Mouse (Mus musculus): ENCODE results near the gene Mipol1. TPM values are rescaled to one million over a fixed set of nuclear protein-coding genes. Genes with fewer than 3 reads are reported as not detected.
A peak's percentile ranks its signal among the peaks of the same experiment; 100 is the strongest.

Mipol1 gene
- polyA plus RNA-seq (2015; fragmentation: Nextera tagmentation; extraction: Ambion mirVana): 4.8 and 6.3 TPM in 2 replicates

DNA sequence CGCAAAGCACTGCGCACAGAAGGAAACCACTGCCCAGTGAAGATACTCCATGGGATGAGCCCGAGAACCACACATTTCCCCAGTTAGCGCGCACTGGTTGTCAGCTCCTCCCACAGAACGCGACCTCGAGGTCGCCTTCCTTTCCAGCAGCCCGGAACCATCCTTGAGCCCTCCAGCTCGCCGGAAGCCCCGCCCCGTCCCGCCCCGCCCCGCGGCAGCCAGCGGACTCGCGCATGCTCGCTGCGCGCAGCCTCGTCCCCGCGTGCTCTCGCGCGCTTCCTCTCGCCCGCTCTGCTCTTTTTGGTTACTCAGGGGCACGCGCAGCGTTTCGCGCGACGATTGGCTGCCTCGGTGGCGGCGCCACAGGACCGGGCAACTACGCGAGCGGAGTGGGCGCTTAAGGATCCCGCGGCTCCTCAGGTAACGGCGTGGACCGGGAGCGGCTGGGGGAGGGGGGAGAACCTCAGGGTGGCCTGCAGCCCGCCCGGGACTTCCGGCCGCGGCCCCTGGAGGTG lies at the start of gene Mipol1, which contains the start of gene Prps1l3:
TSS of gene Mipol1 (plus strand) at position 236 of the 515 bp plus-strand sequence.
TSS of gene Prps1l3 (plus strand) at position 221 of the 515 bp plus-strand sequence.
- Histone ChIP-seq H3K4me1 (replicated peaks) (peaks cover 15% of the 10 kb centered on the region), H3K4me2 (peak within 1 kb of the TSS; percentile 67), H3K4me3 (peak within 1 kb of the TSS; percentile 71), H3K9me3 (no peaks in the 10 kb centered on the region), H3K27ac (replicated peaks) (peak within 1 kb of the TSS; percentile 84), H3K27me3 (no peaks in the 10 kb centered on the region), H3K36me3 (no peaks in the 10 kb centered on the region), H3K9ac (peak within 1 kb of the TSS; percentile 85)
- ATAC-seq (ENCODE audit: low read depth): peak; percentile 98
- WGBS: under 1% methylated on average over 58 of the region's 58 CpGs

DNA sequence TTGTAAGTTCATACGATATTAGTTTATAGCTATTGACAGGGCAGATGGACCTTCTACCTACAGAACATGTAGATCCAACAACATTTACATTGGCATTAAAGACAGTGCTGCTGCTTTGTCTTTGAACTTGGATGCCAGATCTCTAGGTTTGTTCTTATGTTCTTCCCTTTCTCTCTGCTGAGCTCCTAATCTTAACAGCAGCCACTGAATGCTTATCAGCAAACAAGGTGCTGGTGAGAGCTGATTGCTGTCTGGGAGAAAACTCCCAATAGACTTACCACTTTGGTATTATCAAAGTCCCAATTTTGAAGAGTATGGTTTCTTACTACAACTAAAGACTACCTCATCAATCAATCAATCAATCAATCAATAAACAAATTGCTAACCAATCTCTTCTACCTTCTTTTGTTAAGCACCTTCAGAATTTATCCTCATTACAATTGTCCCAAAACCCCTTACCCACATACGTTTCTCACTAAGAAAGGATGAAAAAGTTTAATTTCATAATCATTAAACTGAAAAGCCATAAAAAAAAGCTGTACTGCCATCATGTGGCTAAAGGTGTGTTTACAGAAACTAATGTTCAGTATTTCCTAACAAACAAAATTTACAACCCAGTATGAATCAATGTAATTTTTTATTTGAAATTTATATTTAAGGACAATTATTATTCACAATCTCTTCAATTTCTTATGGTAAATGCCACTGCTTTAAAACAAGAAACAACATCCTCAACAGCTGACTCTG lies 45.7 kb upstream of the Mipol1 start:
- H3K4me1 ChIP-seq (replicated peaks): peaks cover 5% of the 10 kb centered on the region; the same call in 1 of the 2 replicates
- WGBS: 67% methylated on average over 2 of the region's 2 CpGs
- no peak overlapping the region for H3K9ac ChIP-seq
- no peaks in the 10 kb centered on the region for H3K9me3 ChIP-seq
- peaks cover 11% of the 10 kb centered on the region for H3K27me3 ChIP-seq
- no peak overlapping the region for H3K4me3 ChIP-seq
- ATAC-seq (ENCODE audit: low read depth): no peak
- no peak overlapping the region for H3K4me2 ChIP-seq
- H3K27ac ChIP-seq (replicated peaks): no peak overlapping the region
- no peaks in the 10 kb centered on the region for H3K36me3 ChIP-seq

DNA sequence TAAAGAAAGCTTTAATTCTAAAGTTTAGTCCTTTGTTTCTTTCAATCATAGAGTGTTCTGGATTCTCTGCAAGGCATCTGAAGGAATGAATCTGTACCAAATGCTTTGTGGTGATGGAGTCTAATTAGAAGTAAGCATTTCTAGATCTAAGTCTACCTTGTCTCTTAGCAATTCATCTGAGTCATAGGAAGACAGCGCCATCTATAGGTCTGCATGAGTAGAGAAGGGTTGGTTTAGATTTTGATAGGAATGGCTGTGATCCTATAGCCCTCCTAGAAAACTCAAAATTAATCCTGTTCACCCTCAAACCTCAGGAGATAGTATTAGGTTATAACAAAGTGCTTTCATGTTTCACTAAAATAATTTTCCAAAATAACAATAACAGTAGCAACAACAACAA lies 44.8 kb upstream of the Mipol1 start:
- Histone ChIP-seq H3K36me3 (no peaks in the 10 kb centered on the region), H3K27ac (replicated peaks) (no peak overlapping the region), H3K4me2 (no peak overlapping the region), H3K4me1 (replicated peaks) (no peaks in the 10 kb centered on the region), H3K4me3 (no peak overlapping the region), H3K9ac (no peak overlapping the region), H3K9me3 (no peaks in the 10 kb centered on the region), H3K27me3 (peaks cover 11% of the 10 kb centered on the region)
- WGBS: 0% methylated on average over 1 of the region's 1 CpGs
- ATAC-seq (ENCODE audit: low read depth): no peak

DNA sequence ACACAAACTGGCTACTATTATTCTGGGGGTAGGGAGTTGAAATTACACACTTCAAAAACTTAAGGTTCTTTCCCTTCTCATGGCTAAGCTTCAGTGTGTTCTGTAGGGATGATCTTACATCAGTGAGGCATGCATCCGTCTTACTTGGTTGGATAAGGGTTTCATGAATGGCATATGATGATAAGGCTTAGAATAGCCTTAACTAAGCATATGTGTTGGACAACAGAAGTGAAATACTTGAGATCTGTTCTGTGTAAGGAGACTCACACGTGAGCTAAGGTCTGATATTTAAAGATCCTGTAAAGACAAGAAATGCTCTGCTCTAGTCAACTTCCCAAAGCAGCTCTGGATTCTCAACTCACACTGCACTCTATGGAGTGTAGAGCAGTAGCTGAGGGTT lies 44.1 kb upstream of the Mipol1 start:
- 77% methylated on average over 2 of the region's 2 CpGs for WGBS
- ATAC-seq (ENCODE audit: low read depth): no peak
- Histone ChIP-seq H3K4me3 (no peak overlapping the region), H3K4me1 (replicated peaks) (no peaks in the 10 kb centered on the region), H3K27me3 (peaks cover 11% of the 10 kb centered on the region), H3K9me3 (no peaks in the 10 kb centered on the region), H3K9ac (no peak overlapping the region), H3K4me2 (no peak overlapping the region), H3K36me3 (no peaks in the 10 kb centered on the region), H3K27ac (replicated peaks) (no peak overlapping the region)

DNA sequence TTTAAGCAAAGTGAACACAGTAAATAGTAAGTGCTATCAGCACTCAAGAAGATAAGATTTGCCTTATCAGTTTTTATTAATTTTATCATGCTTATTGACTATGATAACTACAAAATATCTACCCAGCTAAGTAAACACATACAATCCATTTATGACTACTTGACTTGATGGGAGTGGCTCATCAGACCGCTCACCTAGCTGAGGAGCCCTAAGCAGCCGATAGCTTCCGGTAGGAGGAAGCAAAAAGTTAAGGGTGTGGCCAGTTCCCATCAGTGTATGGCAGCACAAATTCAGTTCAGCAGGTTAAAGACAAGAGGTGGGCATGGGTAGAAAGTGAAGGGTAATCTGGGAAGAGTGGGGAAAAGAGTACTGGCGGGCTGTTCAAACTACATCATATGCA lies 43.2 kb upstream of the Mipol1 start:
- Histone ChIP-seq H3K27me3 (peaks cover 11% of the 10 kb centered on the region), H3K4me2 (no peak overlapping the region), H3K9me3 (no peaks in the 10 kb centered on the region), H3K4me3 (no peak overlapping the region), H3K36me3 (no peaks in the 10 kb centered on the region), H3K4me1 (replicated peaks) (no peaks in the 10 kb centered on the region), H3K9ac (no peak overlapping the region), H3K27ac (replicated peaks) (no peak overlapping the region)
- 92% methylated on average over 4 of the region's 4 CpGs for WGBS
- ATAC-seq (ENCODE audit: low read depth): no peak

DNA sequence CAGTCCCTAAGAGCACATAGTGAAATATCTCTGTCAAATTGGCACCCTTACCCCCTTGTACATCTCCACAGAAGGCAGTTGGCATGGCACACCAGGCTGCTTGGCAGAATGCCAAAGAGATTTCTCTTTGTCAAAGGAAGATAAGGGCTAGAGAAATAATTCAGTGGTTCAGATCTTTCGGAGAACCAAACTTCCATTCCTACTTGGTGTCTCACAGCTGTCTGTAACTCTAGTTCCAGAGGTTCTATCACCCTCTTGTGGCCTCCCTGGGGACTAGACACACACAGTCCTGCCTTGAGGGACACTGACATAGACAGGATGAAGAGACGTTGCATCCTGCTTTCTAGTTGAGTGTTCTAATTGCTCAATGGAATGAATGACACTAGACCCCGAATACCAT lies 35.6 kb upstream of the Mipol1 start:
- no peak overlapping the region for H3K4me2 ChIP-seq
- H3K9me3 ChIP-seq: no peaks in the 10 kb centered on the region
- 22% methylated on average over 3 of the region's 3 CpGs for WGBS
- H3K27me3 ChIP-seq: peaks cover 31% of the 10 kb centered on the region
- ATAC-seq (ENCODE audit: low read depth): no peak
- H3K36me3 ChIP-seq: no peaks in the 10 kb centered on the region
- no peak overlapping the region for H3K27ac ChIP-seq (replicated peaks)
- peaks cover 12% of the 10 kb centered on the region for H3K4me1 ChIP-seq (replicated peaks)
- no peak overlapping the region for H3K4me3 ChIP-seq
- H3K9ac ChIP-seq: no peak overlapping the region

DNA sequence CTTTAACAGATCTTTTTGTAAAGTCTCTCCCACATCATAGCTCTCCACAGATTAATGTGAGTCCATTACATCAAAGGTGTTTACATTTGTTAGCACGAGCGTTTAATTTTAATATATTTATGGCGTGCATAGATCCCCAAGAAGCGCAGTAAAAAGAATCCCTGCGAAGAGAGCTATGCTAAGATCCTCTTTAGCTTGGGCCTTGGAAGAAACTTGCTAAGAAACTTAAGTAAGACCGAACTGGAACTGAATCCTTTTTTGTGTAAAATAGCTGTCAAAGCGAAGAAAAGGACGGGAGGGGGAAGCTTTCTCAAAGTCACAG lies 34.0 kb upstream of the Mipol1 start:
- Histone ChIP-seq H3K9me3 (no peaks in the 10 kb centered on the region), H3K27ac (replicated peaks) (no peak overlapping the region), H3K36me3 (no peaks in the 10 kb centered on the region), H3K9ac (peak overlapping the region; percentile 56; the same call in 1 of the 2 replicates), H3K27me3 (peaks cover 31% of the 10 kb centered on the region), H3K4me1 (replicated peaks) (peaks cover 12% of the 10 kb centered on the region), H3K4me2 (peak overlapping the region; percentile 86), H3K4me3 (peak overlapping the region; percentile 47)
- 7% methylated on average over 8 of the region's 8 CpGs for WGBS
- no peak for ATAC-seq (ENCODE audit: low read depth)

DNA sequence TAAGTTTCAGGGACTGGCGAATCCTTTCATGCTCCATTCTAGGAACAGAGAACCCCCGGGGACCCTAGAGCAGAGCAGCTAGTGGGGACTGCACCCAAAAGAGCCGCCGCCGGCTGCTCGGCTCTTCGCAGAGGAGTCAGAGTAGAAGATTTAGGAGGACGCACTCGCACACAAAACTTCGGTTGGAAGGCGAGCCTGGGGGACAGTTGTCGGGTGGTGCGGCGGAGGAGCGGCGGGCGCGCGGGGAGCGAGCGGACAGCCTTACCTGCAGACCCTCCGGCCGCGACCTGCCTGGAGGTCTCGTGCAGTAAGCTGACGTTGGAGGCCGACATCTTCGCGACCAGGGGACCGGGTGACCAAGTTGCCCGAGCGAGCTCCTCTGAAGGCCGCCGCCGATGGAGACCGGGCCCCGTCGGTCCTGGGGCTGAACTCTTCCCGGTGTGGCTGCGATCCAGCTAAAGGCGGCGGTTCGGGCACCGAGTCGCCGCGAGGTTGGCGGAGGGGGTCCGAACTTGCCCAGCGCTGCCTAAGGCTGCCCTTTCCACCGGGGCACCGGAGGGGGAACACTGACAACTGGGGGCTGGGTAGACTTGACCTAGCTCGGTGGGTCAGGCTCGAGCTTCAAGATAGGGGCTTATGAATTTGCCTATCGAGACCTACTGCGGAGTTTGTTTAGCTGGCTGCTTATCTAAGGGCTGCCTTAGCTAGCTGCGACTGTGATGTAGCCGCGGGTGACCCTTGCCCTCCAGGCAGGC lies 33.4 kb upstream of the Mipol1 start:
- H3K27me3 ChIP-seq: peaks cover 31% of the 10 kb centered on the region
- WGBS: 1% methylated on average over 59 of the region's 59 CpGs
- no peak overlapping the region for H3K27ac ChIP-seq (replicated peaks)
- peak overlapping the region; percentile 86 for H3K4me2 ChIP-seq
- no peaks in the 10 kb centered on the region for H3K9me3 ChIP-seq
- peak; percentile 59 for ATAC-seq (ENCODE audit: low read depth)
- H3K4me3 ChIP-seq: peak overlapping the region; percentile 47
- H3K9ac ChIP-seq: peak overlapping the region; percentile 56
- no peaks in the 10 kb centered on the region for H3K36me3 ChIP-seq
- H3K4me1 ChIP-seq (replicated peaks): peaks cover 12% of the 10 kb centered on the region

DNA sequence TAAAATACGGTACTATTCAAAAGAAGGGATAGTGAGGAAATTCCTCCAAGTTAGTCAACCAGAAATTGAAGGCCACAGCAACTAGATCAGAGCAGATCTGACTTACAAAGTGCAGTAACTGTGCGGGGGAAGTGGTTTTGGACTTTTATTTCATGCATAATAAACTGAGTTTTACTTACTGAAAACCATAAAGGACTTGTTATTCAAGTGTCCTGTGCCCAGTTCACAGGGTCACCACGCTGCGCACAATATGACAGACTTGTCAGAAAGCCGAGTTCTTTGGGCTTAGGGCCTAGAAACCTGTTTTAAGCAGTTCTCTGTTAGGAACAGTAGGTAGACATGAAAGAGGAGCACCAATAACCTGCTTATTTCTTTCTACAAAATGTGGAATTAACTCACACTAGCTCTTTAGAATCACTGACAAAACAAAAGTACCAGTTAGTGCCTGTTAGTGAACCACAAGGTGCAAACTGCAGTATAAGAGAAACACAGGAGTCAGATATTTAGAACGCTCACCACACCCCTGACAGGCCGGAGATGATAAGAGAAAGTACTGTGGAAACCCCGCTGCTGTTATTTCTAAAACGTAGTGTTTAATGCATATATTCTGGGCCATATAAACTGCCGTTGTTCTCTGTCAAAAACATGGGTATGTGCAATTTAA lies 32.7 kb upstream of the Mipol1 start, which contains the start of gene Slc25a21:
TSS of gene Slc25a21 (minus strand) at position 110 of the 664 bp plus-strand sequence.
- Histone ChIP-seq H3K27ac (replicated peaks) (no peak within 1 kb of the TSS), H3K27me3 (peaks cover 31% of the 10 kb centered on the region), H3K36me3 (no peaks in the 10 kb centered on the region), H3K4me2 (peak within 1 kb of the TSS; percentile 86), H3K9me3 (no peaks in the 10 kb centered on the region), H3K9ac (peak within 1 kb of the TSS; percentile 56), H3K4me1 (replicated peaks) (peaks cover 12% of the 10 kb centered on the region), H3K4me3 (peak within 1 kb of the TSS; percentile 47)
- 54% methylated on average over 10 of the region's 10 CpGs for WGBS
- no peak for ATAC-seq (ENCODE audit: low read depth)

DNA sequence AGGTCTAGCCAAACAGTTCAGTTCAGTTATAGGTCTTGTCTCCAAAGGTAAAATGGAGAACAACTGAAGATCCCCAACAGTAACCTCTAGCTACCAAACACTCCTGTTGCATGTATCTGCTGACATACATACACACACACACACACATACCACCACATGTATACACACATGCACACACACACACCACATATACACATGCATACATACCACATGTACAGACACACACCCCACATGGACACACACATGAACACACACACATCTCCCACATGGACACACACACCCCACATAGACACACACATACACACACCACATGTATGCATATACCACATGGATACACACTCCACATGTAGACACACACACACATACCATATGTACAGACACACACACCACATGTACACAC lies 32.0 kb upstream of the Mipol1 start:
- Histone ChIP-seq H3K9ac (no peak overlapping the region), H3K4me2 (no peak overlapping the region), H3K4me1 (replicated peaks) (peaks cover 12% of the 10 kb centered on the region), H3K27me3 (peaks cover 31% of the 10 kb centered on the region), H3K27ac (replicated peaks) (no peak overlapping the region), H3K4me3 (no peak overlapping the region), H3K36me3 (no peaks in the 10 kb centered on the region), H3K9me3 (no peaks in the 10 kb centered on the region)
- ATAC-seq (ENCODE audit: low read depth): no peak

DNA sequence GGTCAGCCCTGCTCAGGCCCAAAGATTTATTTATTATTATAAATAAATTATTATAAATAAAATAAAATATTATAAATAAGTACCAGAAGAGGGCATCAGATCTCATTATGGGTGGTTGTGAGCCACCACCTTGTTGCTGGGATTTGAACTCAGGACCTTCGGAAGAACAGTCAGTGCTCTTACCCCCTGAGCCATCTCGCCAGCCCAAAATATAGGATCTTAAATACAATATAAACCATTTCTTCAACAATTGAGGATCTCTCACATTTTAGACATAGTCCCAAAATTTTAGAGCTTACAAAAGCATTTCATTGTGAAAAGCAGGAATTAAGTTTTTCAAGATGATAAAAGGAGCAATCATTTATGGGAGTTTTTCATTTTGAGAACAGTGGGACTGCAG lies 30.8 kb upstream of the Mipol1 start:
- Histone ChIP-seq H3K9ac (no peak overlapping the region), H3K27me3 (peaks cover 30% of the 10 kb centered on the region), H3K27ac (replicated peaks) (no peak overlapping the region), H3K4me3 (no peak overlapping the region), H3K9me3 (no peaks in the 10 kb centered on the region), H3K36me3 (no peaks in the 10 kb centered on the region), H3K4me1 (replicated peaks) (peaks cover 12% of the 10 kb centered on the region), H3K4me2 (no peak overlapping the region)
- WGBS: 95% methylated on average over 2 of the region's 2 CpGs
- ATAC-seq (ENCODE audit: low read depth): no peak

DNA sequence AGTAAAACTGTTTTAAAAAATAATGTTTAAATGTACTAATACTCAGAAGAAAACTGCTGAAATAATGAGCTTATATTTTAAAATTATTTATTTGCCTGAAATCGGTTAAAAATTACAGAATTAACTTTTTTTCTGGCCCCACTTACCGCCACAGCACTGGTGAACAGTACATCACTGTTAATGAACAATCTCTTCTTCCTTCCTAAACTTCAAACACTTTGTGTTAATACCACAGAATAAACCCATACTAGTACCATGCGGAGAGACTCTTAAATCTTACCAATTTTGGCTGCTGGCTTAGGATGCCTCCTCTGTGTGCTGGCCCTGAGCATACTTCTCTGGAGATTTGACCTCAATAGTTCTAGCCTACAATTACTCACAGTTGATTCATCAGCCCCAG lies 28.3 kb upstream of the Mipol1 start:
- Histone ChIP-seq H3K9ac (no peak overlapping the region), H3K4me1 (replicated peaks) (peaks cover 4% of the 10 kb centered on the region), H3K27me3 (peaks cover 17% of the 10 kb centered on the region), H3K36me3 (no peaks in the 10 kb centered on the region), H3K27ac (replicated peaks) (no peak overlapping the region), H3K4me3 (no peak overlapping the region), H3K9me3 (no peaks in the 10 kb centered on the region), H3K4me2 (no peak overlapping the region)
- 91% methylated on average over 3 of the region's 3 CpGs for WGBS
- ATAC-seq (ENCODE audit: low read depth): no peak

Data from neural tube, embryonic 13.5 days (tissue).